Mouse (Mus musculus) G1E (cell line): ENCODE measurements around the gene Slc25a31. TPM values are rescaled to one million over a fixed set of nuclear protein-coding genes. Genes with fewer than 3 reads are reported as not detected.

Source experiments
- ATAC-seq: 2 replicates; pipeline ENCODE4 v1.8.0; 2016; ENCODE audit warnings: mild to moderate bottlenecking; ENCODE audit not compliant: insufficient number of reproducible peaks, poor library complexity, low FRiP score, severe bottlenecking; ENCODE audit errors: extremely low read depth
- DNase-seq: peaks from one replicate; pipeline ENCODE4 v3.0.0; 2012; ENCODE audit warnings: low spot score
- H3K27me3 ChIP-seq: 2 replicates; pipeline ENCODE4 v1.6.1; 2012; ENCODE audit warnings: mild to moderate bottlenecking, low read length, inconsistent platforms; ENCODE audit not compliant: insufficient read depth
- H3K36me3 ChIP-seq: replicated peaks from 2 replicates; pipeline ENCODE3; 2012; ENCODE audit warnings: mild to moderate bottlenecking, inconsistent platforms
- H3K4me1 ChIP-seq: 2 replicates; pipeline ENCODE4 v1.6.1; 2012; ENCODE audit warnings: low read depth, low read length, inconsistent platforms, mixed read lengths; ENCODE audit not compliant: insufficient read depth
- H3K4me3 ChIP-seq: 2 replicates; pipeline ENCODE4 v1.5.1; 2012; ENCODE audit warnings: low read depth, mild to moderate bottlenecking, inconsistent platforms, low read length, moderate library complexity, mixed read lengths
- H3K9me3 ChIP-seq: replicated peaks from 2 replicates; pipeline ENCODE4 v1.6.1; 2012; ENCODE audit warnings: inconsistent platforms
- CTCF ChIP-seq: IDR thresholded peaks from 2 replicates; pipeline ENCODE4 v1.5.1; 2012; ENCODE audit warnings: low read depth, low read length, inconsistent platforms, mixed read lengths
- GATA1 ChIP-seq: IDR thresholded peaks from 2 replicates; pipeline ENCODE4 v1.6.1; 2012; ENCODE audit warnings: borderline replicate concordance, low read length, inconsistent platforms, mixed read lengths
- GATA2 ChIP-seq: IDR thresholded peaks from 2 replicates; pipeline ENCODE4 v1.6.1; 2012; ENCODE audit warnings: low read depth, low read length, inconsistent platforms, borderline replicate concordance
- POLR2AphosphoS5 ChIP-seq: IDR thresholded peaks from 2 replicates; pipeline ENCODE4 v1.6.1; 2012; ENCODE audit warnings: low read depth, low read length, inconsistent platforms; ENCODE audit not compliant: insufficient replicate concordance
- TAL1 ChIP-seq: conservative IDR thresholded peaks from 2 replicates; pipeline ENCODE4 v1.6.1; 2012; ENCODE audit warnings: low read depth, low read length, inconsistent platforms, mixed read lengths
- polyA plus RNA-seq: library from polyadenylated mRNA; stranded (reverse); fragments of >175 nt; gene quantifications from 2 replicates; pipeline ENCODE4 v1.2.3, GENCODE M21; 2012
- total RNA-seq, 2 experiments: library from RNA; stranded (forward) in 1 of 2; stranded (reverse) in 1 of 2; fragments of 200-1000 nt in 1 of 2; fragments of >200 nt in 1 of 2; fragmentation: Nextera tagmentation in 1 of 2; gene quantifications; 2 replicates each; pipeline ENCODE4 v1.2.3; 2014 to 2017

The Slc25a31 gene
- total and polyA plus RNA-seq, 3 experiments: 0.16 TPM; not detected in 2

DNA sequence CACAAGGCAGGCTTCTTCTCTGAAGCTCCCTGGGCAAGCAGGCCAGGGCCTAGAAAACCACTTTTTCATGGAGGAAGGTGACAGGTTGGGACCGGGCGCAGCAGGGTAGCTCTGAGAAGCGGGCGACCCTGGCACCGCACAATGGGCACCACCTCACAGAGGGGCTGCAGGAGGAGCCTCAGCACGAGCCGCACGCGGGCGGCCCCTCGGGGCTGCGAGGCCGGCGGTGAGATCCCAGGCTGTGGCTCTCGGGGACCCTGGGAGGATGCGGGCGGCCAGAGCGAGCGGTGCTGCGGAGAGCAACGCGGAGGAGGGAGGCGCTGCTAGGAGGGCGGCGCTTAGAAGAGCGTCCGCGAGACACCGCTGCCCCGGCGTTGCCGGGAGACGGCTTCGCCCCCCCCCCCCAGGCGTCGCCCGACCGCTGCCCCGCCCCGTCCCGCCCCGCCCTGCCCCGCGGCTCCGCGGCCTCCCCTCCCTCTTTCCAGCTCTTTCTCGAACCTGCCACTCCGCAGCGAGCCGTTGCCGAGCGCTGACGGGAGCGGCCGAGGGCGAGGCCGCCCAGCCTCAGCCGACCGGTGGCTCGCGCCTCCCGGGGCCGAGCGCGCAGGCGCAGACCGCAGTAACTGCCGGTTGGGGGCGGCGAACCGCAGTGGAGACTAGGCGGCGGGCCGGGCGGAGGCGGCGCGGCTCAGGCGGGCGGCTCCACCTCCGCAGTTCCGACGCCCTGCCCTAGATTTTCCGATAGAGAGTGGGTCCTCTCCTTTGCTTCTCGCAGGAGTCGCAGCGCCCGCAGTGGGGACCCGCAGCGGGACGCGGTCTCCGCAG lies 36.4 kb downstream of the Slc25a31 start:
- Histone ChIP-seq H3K4me1 (peaks cover 19% of the 10 kb centered on the region), H3K27me3 (no peaks in the 10 kb centered on the region), H3K4me3 (peak overlapping the region; percentile 100), H3K36me3 (peaks cover 3% of the 10 kb centered on the region), H3K9me3 (no peaks in the 10 kb centered on the region)
- DNase-seq (peak; percentile 92), ATAC-seq (peak; percentile 79)
- TF ChIP-seq CTCF (no peak), TAL1 (no peak), GATA2 (no peak), POLR2AphosphoS5 (no peak), GATA1 (no peak)

DNA sequence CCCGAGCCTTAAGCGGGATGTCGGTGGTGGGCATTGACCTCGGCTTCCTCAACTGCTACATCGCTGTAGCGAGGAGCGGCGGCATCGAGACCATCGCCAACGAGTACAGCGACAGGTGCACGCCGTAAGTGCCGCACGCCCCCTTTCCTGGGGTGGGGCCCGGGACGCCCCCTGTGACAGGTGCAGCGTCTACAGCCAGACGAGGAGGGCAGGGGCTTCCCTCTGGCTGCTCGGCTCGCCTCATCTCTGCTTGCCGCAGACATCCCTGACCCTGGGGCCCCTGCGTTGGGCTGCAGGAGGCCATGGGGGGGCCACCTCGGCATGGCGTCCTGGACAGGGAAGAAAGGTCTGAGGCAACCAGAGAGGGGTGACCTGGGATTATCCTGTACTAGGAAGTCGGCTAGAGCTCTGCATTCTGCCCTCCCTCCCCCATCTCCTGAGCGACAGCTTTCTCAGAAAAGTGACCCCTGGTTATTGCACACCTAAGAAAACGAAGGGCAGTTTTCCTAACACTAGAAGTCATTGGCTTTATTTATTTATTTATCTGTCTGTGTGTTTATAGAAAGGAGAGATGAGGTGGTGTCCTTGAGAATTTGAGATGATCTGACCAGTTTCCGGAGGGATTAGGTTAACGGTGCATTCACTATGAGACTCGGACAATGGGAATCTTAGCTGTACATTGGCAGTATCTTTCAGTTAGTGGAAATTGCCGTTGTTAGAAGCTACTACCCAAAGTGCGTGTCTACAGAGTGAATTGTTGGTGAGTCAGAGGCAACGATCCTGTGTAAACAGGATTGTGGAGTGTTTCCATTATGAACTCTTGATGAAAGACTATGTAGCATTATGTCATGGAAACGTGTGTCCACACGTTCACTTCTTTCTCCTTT lies 37.2 kb downstream of the Slc25a31 start:
- Histone ChIP-seq H3K36me3 (peaks cover 7% of the 10 kb centered on the region), H3K27me3 (no peaks in the 10 kb centered on the region), H3K9me3 (no peaks in the 10 kb centered on the region), H3K4me1 (peaks cover 19% of the 10 kb centered on the region), H3K4me3 (peak overlapping the region; percentile 100)
- DNase-seq (peak; percentile 26), ATAC-seq (peak; percentile 18; the same call in 1 of the 2 replicates)
- no peak for TF ChIP-seq CTCF
- no peak for TF ChIP-seq GATA2
- TF ChIP-seq POLR2AphosphoS5: no peak
- TF ChIP-seq GATA1: no peak
- TF ChIP-seq TAL1: no peak

DNA sequence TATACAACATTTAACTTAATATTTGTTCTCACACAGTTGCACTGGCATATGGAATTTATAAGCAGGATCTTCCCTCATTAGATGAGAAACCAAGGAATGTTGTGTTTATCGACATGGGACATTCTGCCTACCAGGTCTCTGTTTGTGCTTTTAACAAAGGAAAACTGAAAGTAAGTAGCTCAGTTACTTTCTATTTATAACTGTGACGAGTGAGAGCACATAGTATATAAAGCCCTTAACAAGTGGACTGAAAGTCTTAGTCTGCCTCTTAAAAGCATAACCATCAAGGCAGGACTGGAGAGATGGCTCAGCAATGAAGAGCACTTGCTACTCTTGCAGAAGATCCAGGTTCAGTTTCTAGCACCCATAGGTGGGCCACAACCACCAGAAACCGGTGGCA lies 52.1 kb downstream of the Slc25a31 start:
- no peak overlapping the region for H3K4me3 ChIP-seq
- peaks cover 74% of the 10 kb centered on the region for H3K36me3 ChIP-seq
- H3K4me1 ChIP-seq: no peaks in the 10 kb centered on the region
- H3K27me3 ChIP-seq: no peaks in the 10 kb centered on the region
- ATAC-seq (no peak), DNase-seq (no peak)
- TF ChIP-seq TAL1 (no peak), GATA2 (no peak), GATA1 (no peak), CTCF (no peak), POLR2AphosphoS5 (no peak)
- H3K9me3 ChIP-seq: no peaks in the 10 kb centered on the region

DNA sequence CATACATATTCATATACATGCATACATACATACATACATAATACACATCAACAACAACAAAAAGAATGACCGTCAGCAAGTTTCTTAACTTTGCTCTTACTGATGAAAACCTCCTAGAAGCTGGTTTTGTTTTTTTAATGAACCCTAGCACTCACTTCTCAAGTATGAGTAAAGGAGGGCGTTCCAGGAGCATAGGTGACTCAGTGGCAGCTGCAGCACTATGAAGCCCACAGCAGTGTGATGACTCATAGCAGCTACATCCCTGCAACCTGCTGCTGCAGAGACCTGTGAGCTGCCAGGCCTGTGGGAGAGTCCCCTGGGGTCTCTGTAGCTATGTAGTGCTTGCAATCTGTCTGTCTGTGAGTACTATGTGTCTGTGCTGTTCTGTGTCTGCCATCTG lies 52.7 kb downstream of the Slc25a31 start:
- no peaks in the 10 kb centered on the region for H3K27me3 ChIP-seq
- no peaks in the 10 kb centered on the region for H3K4me1 ChIP-seq
- DNase-seq (no peak), ATAC-seq (no peak)
- no peak overlapping the region for H3K4me3 ChIP-seq
- peaks cover 75% of the 10 kb centered on the region for H3K36me3 ChIP-seq
- no peak for TF ChIP-seq POLR2AphosphoS5
- TF ChIP-seq GATA1: no peak
- no peak for TF ChIP-seq CTCF
- no peak for TF ChIP-seq GATA2
- no peak for TF ChIP-seq TAL1
- no peaks in the 10 kb centered on the region for H3K9me3 ChIP-seq

Other genes with a start within 250 kb of the Slc25a31 start
- 10.2 and 10.9 TPM in 2 replicates for gene Intu, start 177.6 kb upstream of the Slc25a31 start, total RNA-seq (2014; fragmentation: Nextera tagmentation)
- 5.5 and 5.7 TPM in 2 replicates for gene Intu, start 177.6 kb upstream of the Slc25a31 start, total RNA-seq (2017)
- gene Intu, start 177.6 kb upstream of the Slc25a31 start, polyA plus RNA-seq: 0.91 and 1.2 TPM in 2 replicates
- gene Hspa4l, start 35.6 kb downstream of the Slc25a31 start, total RNA-seq (2014; fragmentation: Nextera tagmentation): 53.8 and 79.6 TPM in 2 replicates
- gene Hspa4l, start 35.6 kb downstream of the Slc25a31 start, total RNA-seq (2017): 49.0 and 67.8 TPM in 2 replicates
- gene Hspa4l, start 35.6 kb downstream of the Slc25a31 start, polyA plus RNA-seq: 12.8 and 13.2 TPM in 2 replicates
- gene Plk4, start 91.2 kb downstream of the Slc25a31 start, total RNA-seq (2014; fragmentation: Nextera tagmentation): 115 and 124 TPM in 2 replicates
- gene Plk4, start 91.2 kb downstream of the Slc25a31 start, total RNA-seq (2017): 84.9 and 95.3 TPM in 2 replicates
- gene Plk4, start 91.2 kb downstream of the Slc25a31 start, polyA plus RNA-seq: 16.3 and 19.2 TPM in 2 replicates
- gene Mfsd8, start 138.0 kb downstream of the Slc25a31 start, total RNA-seq (2014; fragmentation: Nextera tagmentation): 23.5 and 26.3 TPM in 2 replicates
- gene Mfsd8, start 138.0 kb downstream of the Slc25a31 start, total RNA-seq (2017): 7.0 and 7.3 TPM in 2 replicates
- 0.83 and 1.3 TPM in 2 replicates for gene Mfsd8, start 138.0 kb downstream of the Slc25a31 start, polyA plus RNA-seq
- gene Abhd18, start 138.1 kb downstream of the Slc25a31 start, total RNA-seq (2014; fragmentation: Nextera tagmentation): 23.7 and 27.6 TPM in 2 replicates
- gene Abhd18, start 138.1 kb downstream of the Slc25a31 start, total RNA-seq (2017): 24.6 and 29.1 TPM in 2 replicates
- gene Abhd18, start 138.1 kb downstream of the Slc25a31 start, polyA plus RNA-seq: 1.3 and 1.5 TPM in 2 replicates
- gene 1700034I23Rik, start 193.7 kb downstream of the Slc25a31 start, total RNA-seq (2014; fragmentation: Nextera tagmentation): not detected in 2 replicates
- 0.22 TPM in 1 of 2 replicates, not detected in the other for gene 1700034I23Rik, start 193.7 kb downstream of the Slc25a31 start, total RNA-seq (2017)
- not detected in 2 replicates for gene 1700034I23Rik, start 193.7 kb downstream of the Slc25a31 start, polyA plus RNA-seq
- gene Larp1b, start 241.0 kb downstream of the Slc25a31 start, total RNA-seq (2014; fragmentation: Nextera tagmentation): 68.6 and 76.3 TPM in 2 replicates
- gene Larp1b, start 241.0 kb downstream of the Slc25a31 start, total RNA-seq (2017): 46.2 and 60.7 TPM in 2 replicates
- gene Larp1b, start 241.0 kb downstream of the Slc25a31 start, polyA plus RNA-seq: 31.1 and 36.0 TPM in 2 replicates